Mouse (Mus musculus) neural tube, embryonic 15.5 days (tissue): ENCODE measurements around the gene Phf20. TPM values are rescaled to one million over a fixed set of nuclear protein-coding genes. Genes with fewer than 3 reads are reported as not detected.
A peak's percentile ranks its signal among the peaks of the same experiment; 100 is the strongest.

Experiments
- ATAC-seq: fragments of 200-750 bp; cut with Nextera tagmentation; 2 replicates; pipeline ENCODE4 v1.8.0; 2017; ENCODE audit warnings: mild to moderate bottlenecking, moderate TSS enrichment, moderate library complexity; ENCODE audit not compliant: low FRiP score
- H3K27ac ChIP-seq: fragments of 300-500 bp; sonication (generic); replicated peaks from 2 replicates; pipeline ENCODE4 v1.5.1; 2015; ENCODE audit warnings: mild to moderate bottlenecking, inconsistent platforms
- H3K27me3 ChIP-seq: fragments of 300-500 bp; sonication (generic); replicated peaks from 2 replicates; pipeline ENCODE4 v1.6.1; 2015; ENCODE audit warnings: inconsistent platforms
- H3K36me3 ChIP-seq: fragments of 300-500 bp; sonication (generic); 2 replicates; pipeline ENCODE4 v1.6.1; 2015; ENCODE audit warnings: inconsistent platforms
- H3K4me1 ChIP-seq: fragments of 300-500 bp; sonication (generic); 2 replicates; pipeline ENCODE4 v1.6.1; 2015; ENCODE audit warnings: inconsistent platforms
- H3K4me2 ChIP-seq: fragments of 300-500 bp; sonication (generic); 2 replicates; pipeline ENCODE4 v1.6.1; 2015; ENCODE audit warnings: inconsistent platforms, mild to moderate bottlenecking, moderate library complexity
- H3K4me3 ChIP-seq: fragments of 300-500 bp; sonication (generic); replicated peaks from 2 replicates; pipeline ENCODE4 v1.5.1; 2015; ENCODE audit warnings: mild to moderate bottlenecking, inconsistent platforms
- H3K9ac ChIP-seq: fragments of 300-500 bp; sonication (generic); replicated peaks from 2 replicates; pipeline ENCODE4 v1.6.1; 2015; ENCODE audit warnings: mild to moderate bottlenecking, inconsistent platforms
- H3K9me3 ChIP-seq: fragments of 300-500 bp; sonication (generic); replicated peaks from 2 replicates; pipeline ENCODE4 v1.6.1; 2016; ENCODE audit warnings: inconsistent platforms
- WGBS: fragments of 180-500 bp; shearing (Covaris S2); methylation state at CpG from one replicate; pipeline ENCODE4 v1.1.7; 2015; ENCODE audit warnings: mixed read lengths; 5-methylcytosine and 5-hydroxymethylcytosine counted together
- polyA plus RNA-seq: library from polyadenylated mRNA; unstranded; fragments of >200 nt; fragmentation: Nextera tagmentation; extraction: Ambion mirVana; gene quantifications from 2 replicates; pipeline ENCODE4 v1.2.1, GENCODE M21; 2015

Gene Phf20
- polyA plus RNA-seq, 1 experiment from 2014 or later = 130 TPM

- WGBS = 76% methylated on average over 4 of the region's 4 CpGs
- peak; percentile 74 for ATAC-seq
- H3K4me2 ChIP-seq = no peak overlapping the region
- no peak overlapping the region for H3K4me3 ChIP-seq
- no peaks in the 10 kb centered on the region for H3K27me3 ChIP-seq
- H3K4me1 ChIP-seq = peaks cover 2% of the 10 kb centered on the region; the same call in 1 of the 2 replicates
- H3K9ac ChIP-seq = no peak overlapping the region
- H3K9me3 ChIP-seq = no peaks in the 10 kb centered on the region
- H3K27ac ChIP-seq = 0 out of 2 replicates have a peak overlapping the region, but pooled peaks have one; percentile 34
- H3K36me3 ChIP-seq = peaks cover 27% of the 10 kb centered on the region
These were observed 82.2 kb downstream of the Phf20 start for GRCm38 (mm10) chr2:156278226-156279017.

GRCm38 (mm10) chr2:156281227-156281626, 85.0 kb downstream of the Phf20 start:
- peaks cover 2% of the 10 kb centered on the region; the same call in 1 of the 2 replicates for H3K4me1 ChIP-seq
- no peak overlapping the region for H3K27ac ChIP-seq
- ATAC-seq = no peak
- WGBS = 76% methylated on average over 4 of the region's 4 CpGs
- H3K4me3 ChIP-seq = no peak overlapping the region
- peaks cover 24% of the 10 kb centered on the region for H3K36me3 ChIP-seq
- H3K4me2 ChIP-seq = no peak overlapping the region
- H3K9me3 ChIP-seq = no peaks in the 10 kb centered on the region
- H3K27me3 ChIP-seq = no peaks in the 10 kb centered on the region
- H3K9ac ChIP-seq = no peak overlapping the region

DNA sequence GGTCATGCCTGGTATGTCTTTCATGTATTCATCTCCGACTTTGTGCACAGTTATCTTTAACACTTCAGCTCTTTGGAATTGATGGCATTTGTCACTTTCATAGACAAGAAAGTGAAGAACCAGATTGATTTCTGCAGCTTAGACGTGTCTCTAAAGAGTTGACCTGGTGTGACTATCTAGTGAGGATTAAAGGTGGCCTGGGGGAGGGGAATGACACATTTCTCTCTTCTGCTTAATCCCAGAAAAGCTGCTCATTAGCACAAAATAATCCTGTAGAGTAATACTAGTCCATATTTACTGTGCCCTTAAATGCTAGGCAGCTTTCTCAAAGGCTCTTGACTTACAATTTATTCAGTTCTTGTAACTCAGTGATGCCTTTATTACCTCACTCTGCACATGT, 88.9 kb downstream of the Phf20 start:
- Histone ChIP-seq H3K4me2 (no peak overlapping the region), H3K9ac (no peak overlapping the region), H3K9me3 (no peaks in the 10 kb centered on the region), H3K27me3 (no peaks in the 10 kb centered on the region), H3K4me3 (no peak overlapping the region), H3K4me1 (no peaks in the 10 kb centered on the region), H3K36me3 (peaks cover 35% of the 10 kb centered on the region), H3K27ac (no peak overlapping the region)
- WGBS = 87% methylated on average over 2 of the region's 2 CpGs
- no peak for ATAC-seq

DNA sequence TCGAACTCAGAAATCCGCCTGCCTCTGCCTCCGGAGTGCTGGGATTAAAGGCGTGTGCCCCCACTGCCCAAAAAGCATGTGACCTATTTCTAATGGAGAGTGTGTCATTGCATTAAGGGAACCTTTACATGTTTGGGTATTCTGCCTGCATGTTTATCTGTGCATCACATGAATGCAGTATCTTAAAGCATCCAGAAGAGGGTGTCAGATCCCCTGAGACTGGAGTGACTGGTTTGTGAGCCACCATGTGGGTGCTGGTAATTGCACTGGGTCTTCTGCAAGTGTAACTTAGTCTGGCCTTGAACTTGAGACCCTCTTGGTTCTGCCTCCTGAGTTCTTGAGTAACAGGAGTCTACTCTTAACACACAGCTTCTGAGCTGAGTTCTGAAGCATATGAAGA, 90.5 kb downstream of the Phf20 start:
- Histone ChIP-seq H3K4me3 (no peak overlapping the region), H3K4me1 (no peaks in the 10 kb centered on the region), H3K27ac (no peak overlapping the region), H3K9me3 (no peaks in the 10 kb centered on the region), H3K4me2 (no peak overlapping the region), H3K36me3 (peaks cover 41% of the 10 kb centered on the region), H3K9ac (no peak overlapping the region), H3K27me3 (no peaks in the 10 kb centered on the region)
- no peak for ATAC-seq
- 96% methylated on average over 4 of the region's 4 CpGs for WGBS

DNA sequence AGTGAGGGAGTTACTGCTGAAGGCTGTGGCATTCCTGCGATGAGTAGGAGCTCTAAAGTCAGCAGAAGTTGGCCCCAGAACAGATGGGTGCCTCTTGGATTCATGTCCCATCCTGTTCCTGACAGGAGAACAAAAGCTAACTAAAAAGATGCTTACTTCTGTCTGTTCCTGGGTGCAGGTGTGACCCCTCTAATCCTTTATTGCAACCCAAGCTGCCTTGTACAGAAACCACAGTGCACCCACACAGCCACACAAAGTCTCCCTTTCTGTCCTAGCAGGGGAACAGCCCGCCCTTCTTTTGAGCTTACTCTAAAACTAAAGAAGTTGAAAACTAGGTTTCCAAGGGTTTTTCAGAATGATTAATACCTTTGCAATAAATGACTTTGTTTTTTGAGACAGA, 92.0 kb downstream of the Phf20 start:
- 89% methylated on average over 2 of the region's 2 CpGs for WGBS
- H3K27ac ChIP-seq = no peak overlapping the region
- H3K4me1 ChIP-seq = no peaks in the 10 kb centered on the region
- H3K27me3 ChIP-seq = no peaks in the 10 kb centered on the region
- peaks cover 35% of the 10 kb centered on the region for H3K36me3 ChIP-seq
- H3K4me2 ChIP-seq = no peak overlapping the region
- H3K4me3 ChIP-seq = no peak overlapping the region
- H3K9ac ChIP-seq = no peak overlapping the region
- no peaks in the 10 kb centered on the region for H3K9me3 ChIP-seq
- no peak for ATAC-seq

DNA sequence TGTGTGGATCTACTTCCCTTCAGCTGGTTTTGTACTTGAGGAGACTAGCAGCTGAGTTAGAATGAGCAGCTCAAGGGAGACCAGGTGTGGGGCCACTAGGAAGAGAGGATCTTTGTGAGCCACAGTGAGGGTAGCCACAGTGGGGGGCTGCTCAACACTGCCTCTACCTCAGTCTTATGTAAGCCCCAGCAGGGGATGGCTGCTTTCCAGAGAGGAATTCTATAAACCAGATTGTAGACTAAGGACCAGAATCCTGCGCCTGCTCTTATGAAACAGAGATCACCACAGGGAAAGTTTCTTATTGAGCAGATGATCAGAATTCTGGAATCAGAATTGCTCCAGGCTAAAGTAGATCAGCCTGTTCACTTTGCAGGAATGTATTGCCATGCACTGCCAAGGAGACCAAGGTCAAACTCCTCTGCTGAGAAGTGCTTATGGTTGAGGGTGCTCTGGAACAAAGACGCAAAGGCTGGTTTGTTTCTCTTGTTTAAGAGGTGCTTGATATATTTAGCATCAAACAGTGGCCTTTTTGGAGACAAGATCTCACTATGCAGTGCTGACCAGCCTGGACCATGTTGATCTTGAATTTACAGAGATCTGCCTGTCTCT, 93.4 kb downstream of the Phf20 start:
- ATAC-seq = no peak
- WGBS = 91% methylated on average over 2 of the region's 2 CpGs
- Histone ChIP-seq H3K27ac (no peak overlapping the region), H3K4me2 (no peak overlapping the region), H3K9ac (no peak overlapping the region), H3K36me3 (peaks cover 42% of the 10 kb centered on the region), H3K4me1 (no peaks in the 10 kb centered on the region), H3K9me3 (no peaks in the 10 kb centered on the region), H3K4me3 (no peak overlapping the region), H3K27me3 (no peaks in the 10 kb centered on the region)

GRCm38 (mm10) chr2:156291998-156292397, 95.7 kb downstream of the Phf20 start:
- Histone ChIP-seq H3K4me1 (no peaks in the 10 kb centered on the region), H3K4me2 (no peak overlapping the region), H3K27me3 (no peaks in the 10 kb centered on the region), H3K36me3 (peaks cover 56% of the 10 kb centered on the region), H3K9me3 (no peaks in the 10 kb centered on the region), H3K4me3 (no peak overlapping the region), H3K27ac (no peak overlapping the region), H3K9ac (no peak overlapping the region)
- no peak for ATAC-seq
- 94% methylated on average over 1 of the region's 1 CpGs for WGBS

DNA sequence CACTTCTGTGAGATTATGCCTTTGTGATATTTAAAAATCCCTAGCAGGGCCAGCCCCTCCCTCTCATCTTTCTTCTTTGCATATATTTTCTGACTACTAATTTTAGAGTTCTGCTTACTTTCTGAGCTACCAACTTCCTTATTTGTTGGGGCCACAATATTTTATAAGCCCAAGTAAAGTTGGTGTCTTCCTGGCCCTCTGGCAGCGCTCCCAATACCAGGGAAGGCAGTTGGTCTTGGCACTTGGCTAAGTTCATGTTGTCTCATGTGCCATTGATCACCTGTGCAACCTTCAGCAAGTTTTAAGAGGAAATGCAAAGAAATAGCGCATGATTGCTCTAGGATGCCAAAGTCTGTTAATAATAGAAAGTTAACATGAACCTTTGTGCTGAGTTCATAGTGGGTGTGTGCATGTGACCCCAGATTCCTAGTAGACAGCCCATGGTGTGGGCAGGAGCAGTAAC, 99.4 kb downstream of the Phf20 start:
- no peaks in the 10 kb centered on the region for H3K9me3 ChIP-seq
- H3K27me3 ChIP-seq = no peaks in the 10 kb centered on the region

DNA sequence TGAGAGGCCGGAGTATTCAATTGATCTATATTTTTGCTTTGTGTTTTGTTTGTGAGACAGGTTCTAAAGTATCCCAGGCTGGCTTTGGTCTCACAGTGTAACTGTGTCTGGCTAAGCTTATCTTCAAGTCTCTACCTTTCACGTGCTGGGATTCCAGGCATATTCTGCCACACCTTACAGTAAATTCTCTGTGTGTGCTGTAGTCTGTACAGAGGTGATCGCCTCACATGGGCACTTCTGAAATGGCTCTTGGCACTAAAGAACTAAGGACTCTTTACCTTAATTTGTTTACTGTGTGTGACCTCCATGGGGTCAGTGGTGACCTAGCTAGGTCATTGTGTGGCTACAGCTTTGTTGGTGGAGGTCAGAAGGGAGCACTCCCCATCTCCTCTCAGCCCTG, 99.9 kb downstream of the Phf20 start:
- H3K4me2 ChIP-seq = no peak overlapping the region
- H3K4me1 ChIP-seq = no peaks in the 10 kb centered on the region
- H3K9me3 ChIP-seq = no peaks in the 10 kb centered on the region
- H3K9ac ChIP-seq = no peak overlapping the region
- no peak for ATAC-seq
- H3K36me3 ChIP-seq = peaks cover 60% of the 10 kb centered on the region
- WGBS = 98% methylated on average over 3 of the region's 3 CpGs
- H3K4me3 ChIP-seq = no peak overlapping the region
- H3K27me3 ChIP-seq = no peaks in the 10 kb centered on the region
- no peak overlapping the region for H3K27ac ChIP-seq

More for the DNA sequence above, 99.4 kb downstream of the Phf20 start:
- Histone ChIP-seq H3K4me1 (no peaks in the 10 kb centered on the region), H3K4me2 (no peak overlapping the region), H3K36me3 (peaks cover 59% of the 10 kb centered on the region), H3K27ac (no peak overlapping the region), H3K4me3 (no peak overlapping the region), H3K9ac (no peak overlapping the region)
- ATAC-seq = no peak
- 97% methylated on average over 2 of the region's 2 CpGs for WGBS

- no peaks in the 10 kb centered on the region for H3K4me1 ChIP-seq
- WGBS = 88% methylated on average over 3 of the region's 3 CpGs
- H3K27me3 ChIP-seq = no peaks in the 10 kb centered on the region
- ATAC-seq = no peak
- H3K9ac ChIP-seq = no peak overlapping the region
- no peak overlapping the region for H3K4me2 ChIP-seq
- no peak overlapping the region for H3K4me3 ChIP-seq
- no peaks in the 10 kb centered on the region for H3K9me3 ChIP-seq
- H3K36me3 ChIP-seq = peaks cover 64% of the 10 kb centered on the region
- no peak overlapping the region for H3K27ac ChIP-seq
These were observed 101.4 kb downstream of the Phf20 start for GRCm38 (mm10) chr2:156297653-156298052.

DNA sequence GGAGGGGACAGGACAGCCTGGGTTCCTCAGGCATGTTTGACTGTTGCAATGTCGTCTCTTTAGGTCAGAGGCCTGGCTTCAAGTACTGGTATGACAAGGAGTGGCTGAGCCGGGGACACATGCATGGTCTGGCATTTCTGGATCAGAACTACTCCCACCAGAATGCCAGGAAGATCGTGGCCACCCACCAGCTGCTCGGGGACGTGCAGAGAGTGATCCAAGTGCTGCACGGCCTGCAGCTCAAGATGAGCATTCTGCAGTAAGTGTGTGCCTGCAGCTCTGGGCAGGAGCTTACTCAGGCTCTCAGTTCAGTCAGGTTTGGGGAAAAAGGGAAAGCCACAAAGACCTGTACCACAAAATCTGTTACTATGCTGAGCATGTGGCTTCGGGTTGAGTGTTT, 102.2 kb downstream of the Phf20 start:
- peaks cover 66% of the 10 kb centered on the region for H3K36me3 ChIP-seq

GRCm38 (mm10) chr2:156302063-156302462, 105.8 kb downstream of the Phf20 start:
- Histone ChIP-seq H3K36me3 (peaks cover 55% of the 10 kb centered on the region), H3K9ac (no peak overlapping the region), H3K9me3 (no peaks in the 10 kb centered on the region), H3K4me1 (no peaks in the 10 kb centered on the region), H3K27me3 (no peaks in the 10 kb centered on the region), H3K4me3 (no peak overlapping the region), H3K4me2 (no peak overlapping the region), H3K27ac (no peak overlapping the region)
- 93% methylated on average over 4 of the region's 4 CpGs for WGBS
- ATAC-seq = no peak

More for the DNA sequence above, 102.2 kb downstream of the Phf20 start:
- H3K27me3 ChIP-seq = no peaks in the 10 kb centered on the region
- H3K4me3 ChIP-seq = no peak overlapping the region
- no peaks in the 10 kb centered on the region for H3K9me3 ChIP-seq
- H3K27ac ChIP-seq = no peak overlapping the region
- H3K4me2 ChIP-seq = no peak overlapping the region
- no peak for ATAC-seq
- no peak overlapping the region for H3K9ac ChIP-seq
- H3K4me1 ChIP-seq = no peaks in the 10 kb centered on the region
- 88% methylated on average over 7 of the region's 7 CpGs for WGBS
